Mouse (Mus musculus) CH12.LX (cell line): Measurements from ENCODE around the gene Wnt1. TPM values are rescaled to one million over a fixed set of nuclear protein-coding genes. Genes with fewer than 3 reads are reported as not detected.
A peak's percentile ranks its signal among the peaks of the same experiment; 100 is the strongest.

Experiments used
- DNase-seq: peaks from one replicate; pipeline ENCODE4 v3.0.0-alpha.2; 2013; ENCODE audit errors: extremely low read depth
- H3K27ac ChIP-seq: 2 replicates; pipeline ENCODE4 v1.5.1; 2012; ENCODE audit warnings: low read depth, mild to moderate bottlenecking, control low read depth, moderate library complexity; ENCODE audit not compliant: insufficient read depth
- H3K27me3 ChIP-seq: replicated peaks from 2 replicates; pipeline ENCODE3; 2012; ENCODE audit warnings: inconsistent platforms
- H3K36me3 ChIP-seq, 2 experiments: replicated peaks in 1 of 2; 2 replicates each; pipeline versions ENCODE3 to v1.6.1; 2012; ENCODE audit warnings: inconsistent platforms in 1 of 2, low read length in 1 of 2, mild to moderate bottlenecking in 1 of 2, mixed read lengths in 1 of 2, moderate library complexity in 1 of 2; ENCODE audit not compliant: control insufficient read depth in 1 of 2, insufficient read depth in 1 of 2
- H3K4me1 ChIP-seq, 2 experiments: 2 replicates each; pipeline ENCODE4 v1.6.1; 2012; ENCODE audit warnings: inconsistent platforms in 1 of 2, moderate library complexity in 1 of 2; ENCODE audit not compliant: insufficient read depth in 2 of 2, control insufficient read depth in 1 of 2
- H3K4me2 ChIP-seq: 2 replicates; pipeline ENCODE4 v1.6.1; 2012; ENCODE audit warnings: low read depth, mild to moderate bottlenecking, control low read depth; ENCODE audit not compliant: poor library complexity, insufficient read depth, severe bottlenecking
- H3K4me3 ChIP-seq, 3 experiments: fragments of 150-350 bp in 1 of 3; sonication (generic) in 1 of 3; replicated peaks in 1 of 3; 2 replicates each; pipeline versions ENCODE3 to v1.5.1; 2011 to 2012; ENCODE audit warnings: low read depth in 2 of 3, low read length in 2 of 3, mild to moderate bottlenecking in 2 of 3, moderate library complexity in 2 of 3, control low read depth in 1 of 3, improper control_type of control experiment in 1 of 3, inconsistent platforms in 1 of 3, mixed read lengths in 1 of 3; ENCODE audit not compliant: poor library complexity in 1 of 3
- H3K79me2 ChIP-seq: replicated peaks from 2 replicates; pipeline ENCODE4 v1.6.1; 2012; ENCODE audit warnings: mild to moderate bottlenecking, moderate library complexity; ENCODE audit not compliant: control insufficient read depth, poor library complexity, insufficient read depth, severe bottlenecking; ENCODE audit errors: extremely low read depth
- H3K9ac ChIP-seq: 2 replicates; pipeline ENCODE4 v1.6.1; 2012; ENCODE audit warnings: low read depth, mild to moderate bottlenecking, control low read depth, moderate library complexity; ENCODE audit not compliant: insufficient read depth
- H3K9me3 ChIP-seq: replicated peaks from 2 replicates; pipeline ENCODE3; 2012; ENCODE audit warnings: low read length, inconsistent platforms, mixed read lengths
- CHD2 ChIP-seq: IDR thresholded peaks from 2 replicates; pipeline ENCODE4 v1.6.1; 2011; ENCODE audit warnings: low read length, improper control_type of control experiment
- E2F4 ChIP-seq: IDR thresholded peaks from 2 replicates; pipeline ENCODE4 v1.6.1; 2011; ENCODE audit warnings: low read depth, low read length, improper control_type of control experiment; ENCODE audit not compliant: insufficient replicate concordance
- ELF1 ChIP-seq: IDR thresholded peaks from 2 replicates; pipeline ENCODE4 v1.6.1; 2014; ENCODE audit warnings: low read depth, mild to moderate bottlenecking, inconsistent platforms, low read length, improper control_type of control experiment
- EP300 ChIP-seq: IDR thresholded peaks from 2 replicates; pipeline ENCODE4 v1.6.1; 2011; ENCODE audit warnings: low read length, improper control_type of control experiment
- GABPA ChIP-seq: IDR thresholded peaks from 2 replicates; pipeline ENCODE4 v1.6.1; 2012; ENCODE audit warnings: low read depth, low read length, improper control_type of control experiment, inconsistent platforms; ENCODE audit not compliant: insufficient replicate concordance
- HCFC1 ChIP-seq: IDR thresholded peaks from 2 replicates; pipeline ENCODE4 v1.6.1; 2012; ENCODE audit warnings: low read depth, mild to moderate bottlenecking, inconsistent platforms, low read length, improper control_type of control experiment
- IRF4 ChIP-seq: IDR thresholded peaks from 2 replicates; pipeline ENCODE4 v1.6.1; 2014; ENCODE audit warnings: low read depth, mild to moderate bottlenecking, inconsistent platforms, low read length, improper control_type of control experiment
- JUN ChIP-seq: IDR thresholded peaks from 2 replicates; pipeline ENCODE4 v1.6.1; 2011; ENCODE audit warnings: low read depth, mild to moderate bottlenecking, low read length, improper control_type of control experiment, moderate library complexity; ENCODE audit not compliant: insufficient read depth
- MAX ChIP-seq: IDR thresholded peaks from 2 replicates; pipeline ENCODE4 v1.6.1; 2011; ENCODE audit warnings: low read length, improper control_type of control experiment
- USF1 ChIP-seq: IDR thresholded peaks from 2 replicates; pipeline ENCODE4 v1.6.1; 2014; ENCODE audit warnings: low read depth, mild to moderate bottlenecking, inconsistent platforms, low read length, improper control_type of control experiment
- ZC3H11A ChIP-seq: IDR thresholded peaks from 2 replicates; pipeline ENCODE4 v1.6.1; 2012; ENCODE audit warnings: low read depth, mild to moderate bottlenecking, inconsistent platforms, low read length, improper control_type of control experiment
- dilution Hi-C: fragments of 300-500 bp; cut with MboI; formaldehyde crosslinking; loops from 2 replicates; pipeline ENCODE4 v1.14.3; 2020; ENCODE audit warnings: low sequenced_read_pairs; ENCODE audit not compliant: extremely low pct_unique_long_range_greater_than_20kb, extremely low pct_ligation_motif_present
- in situ Hi-C: fragments of 300-500 bp; cut with MboI; formaldehyde crosslinking; loops from 3 replicates; pipeline ENCODE4 v1.14.3; 2019; ENCODE audit warnings: low sequenced_read_pairs, low pct_ligation_motif_present, low pct_unique_long_range_greater_than_20kb, mixed read lengths
- polyA plus RNA-seq: library from polyadenylated mRNA; unstranded; fragments of >175 nt; gene quantifications from 2 replicates; pipeline ENCODE4 v1.2.1, GENCODE M21; 2012; ENCODE audit warnings: low read depth; ENCODE audit not compliant: insufficient read length
- total RNA-seq, 2 experiments: library from RNA; depleted of rRNA; stranded (reverse); fragments of 300-350 nt in 1 of 2; fragments of >200 nt in 1 of 2; gene quantifications; 2 replicates each; pipeline ENCODE4 v1.2.3; 2012 to 2014

Wnt1 gene
- total and polyA plus RNA-seq, 3 experiments, result not detected

GRCm38 (mm10) chr15:98788972-98789660 lies 541 bp upstream of the Wnt1 start:
- in situ Hi-C loops (no loop called here), dilution Hi-C loops (no loop called here)
- H3K27ac ChIP-seq, result no peak overlapping the region
- DNase-seq, result no peak
- peaks cover 29% of the 10 kb centered on the region for H3K9me3 ChIP-seq
- no peaks in the 10 kb centered on the region for H3K36me3 ChIP-seq
- H3K9ac ChIP-seq, result no peak overlapping the region
- H3K4me2 ChIP-seq, result peak overlapping the region; percentile 11; the same call in 1 of the 2 replicates
- H3K27me3 ChIP-seq, result peaks cover 56% of the 10 kb centered on the region
- no peak overlapping the region for H3K4me3 ChIP-seq
- no peaks in the 10 kb centered on the region for H3K79me2 ChIP-seq
- no peak for TF ChIP-seq ELF1
- TF ChIP-seq HCFC1, result no peak
- no peak for TF ChIP-seq JUN
- no peak for TF ChIP-seq USF1
- no peak for TF ChIP-seq EP300
- TF ChIP-seq E2F4, result no peak
- TF ChIP-seq IRF4, result no peak
- TF ChIP-seq CHD2, result no peak
- no peak for TF ChIP-seq GABPA
- H3K4me1 ChIP-seq, result peaks cover 18 to 27% of the 10 kb centered on the region in 2 experiments; a peak in 3 of 4 replicates

- Histone ChIP-seq H3K27me3 (peaks cover 60% of the 10 kb centered on the region), H3K4me2 (peak overlapping the region; percentile 73)
Observed at GRCm38 (mm10) chr15:98790761-98791160, 1.1 kb downstream of the Wnt1 start.

GRCm38 (mm10) chr15:98791221-98791620 lies 1.6 kb downstream of the Wnt1 start:
- in situ Hi-C loops, result no loop called here

More at GRCm38 (mm10) chr15:98790761-98791160, 1.1 kb downstream of the Wnt1 start:
- Histone ChIP-seq H3K4me1 (peaks cover 23 to 29% of the 10 kb centered on the region in 2 experiments), H3K4me3 (peak overlapping the region in 1 of 3 experiments; percentile 31), H3K9ac (no peak overlapping the region), H3K79me2 (no peaks in the 10 kb centered on the region), H3K36me3 (no peaks in the 10 kb centered on the region), H3K9me3 (peaks cover 25% of the 10 kb centered on the region), H3K27ac (no peak overlapping the region)
- dilution Hi-C loops (no loop called here), in situ Hi-C loops (no loop called here)
- DNase-seq, result no peak
- TF ChIP-seq IRF4, result 0 out of 2 replicates have a peak, but pooled peaks have one; percentile 23
- TF ChIP-seq ZC3H11A, result no peak
- TF ChIP-seq HCFC1, result no peak
- TF ChIP-seq JUN, result no peak

More at GRCm38 (mm10) chr15:98791221-98791620, 1.6 kb downstream of the Wnt1 start:
- dilution Hi-C loops, result no loop called here
- Histone ChIP-seq H3K4me3 (peak overlapping the region in 1 of 3 experiments; percentile 43), H3K9ac (no peak overlapping the region), H3K4me1 (peaks cover 27 to 34% of the 10 kb centered on the region in 2 experiments), H3K27ac (no peak overlapping the region), H3K4me2 (peak overlapping the region; percentile 73), H3K27me3 (peaks cover 63% of the 10 kb centered on the region), H3K36me3 (no peaks in the 10 kb centered on the region), H3K9me3 (peaks cover 23% of the 10 kb centered on the region), H3K79me2 (no peaks in the 10 kb centered on the region)
- DNase-seq, result no peak
- TF ChIP-seq IRF4 (no peak), MAX (peak; percentile 11; the same call in 1 of the 2 replicates)
